Mouse (Mus musculus) cerebellum, postnatal 4 days (tissue): ENCODE measurements around the gene Fbxo27.
A peak's percentile ranks its signal among the peaks of the same experiment; 100 is the strongest.

Experiments
- DNase-seq, 2 experiments: peaks; one replicate each; pipeline ENCODE4 v3.0.0; 2022; ENCODE audit warnings: low spot score in 2 of 2, mixed read lengths in 1 of 2

The Fbxo27 gene

DNA sequence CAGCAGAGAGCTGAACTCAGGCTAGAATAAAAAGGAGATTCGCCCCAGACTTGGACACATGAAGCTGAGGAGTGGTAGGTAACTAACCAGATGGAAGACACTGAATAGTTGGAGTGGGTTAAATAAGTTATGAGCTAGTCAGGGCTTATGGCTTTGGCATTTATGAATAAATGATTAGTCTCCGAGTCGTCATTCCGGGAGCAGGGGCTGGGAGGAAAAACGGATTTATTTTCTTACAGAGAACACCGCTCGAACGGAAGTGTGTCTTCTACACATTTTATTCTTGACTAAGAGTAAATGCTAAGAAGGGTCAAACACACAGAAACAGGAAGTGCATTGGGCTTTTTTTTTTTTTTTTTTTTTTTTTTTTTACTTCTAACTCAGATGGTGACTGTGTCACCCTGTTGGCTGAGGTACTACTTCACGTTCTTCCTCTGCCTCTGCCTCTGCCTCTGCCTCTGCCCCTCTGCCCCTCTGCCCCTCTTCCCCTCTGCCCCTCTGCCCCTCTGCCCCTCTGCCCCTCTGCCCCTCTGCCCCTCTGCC lies 10.0 kb downstream of the Fbxo27 start:
- no peak for DNase-seq

DNA sequence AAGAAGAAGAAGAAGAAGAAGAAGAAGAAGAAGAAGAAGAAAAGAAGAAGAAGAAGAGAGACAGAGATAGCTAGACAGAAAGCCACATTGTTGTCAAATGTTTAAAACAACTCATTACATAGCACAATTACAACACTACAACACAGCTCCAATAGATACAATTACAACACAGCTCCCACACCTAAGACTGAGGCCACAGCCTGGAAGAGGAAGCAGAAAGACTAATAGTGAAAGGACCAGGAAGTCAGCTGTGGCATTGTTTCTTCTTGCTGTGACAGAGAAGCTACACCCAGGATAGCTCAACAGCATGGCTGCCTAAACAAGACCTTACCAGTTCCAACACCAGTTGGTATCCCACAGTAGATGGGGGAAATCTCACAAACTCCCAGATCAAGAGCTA lies 16.8 kb downstream of the Fbxo27 start:
- no peak for DNase-seq

DNA sequence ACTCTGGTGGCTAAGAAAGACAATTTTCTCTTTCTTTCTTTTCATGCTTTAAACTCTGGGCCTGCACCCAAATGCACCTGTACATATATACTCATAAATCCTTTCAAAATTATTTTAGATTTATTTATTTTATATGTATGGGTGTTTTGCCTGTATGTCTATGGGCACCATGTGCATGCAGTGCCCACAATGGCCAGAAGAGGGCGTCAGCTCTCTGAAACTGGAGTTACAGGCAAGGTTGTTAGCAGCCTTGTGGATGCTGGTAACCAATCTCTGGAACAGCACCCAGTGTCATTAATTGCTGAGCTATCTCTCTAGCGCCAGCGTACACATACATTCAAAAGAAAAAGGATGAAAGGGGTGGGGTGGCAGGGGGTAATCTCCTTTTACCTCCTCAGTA lies 18.3 kb downstream of the Fbxo27 start:
- DNase-seq = no peak

DNA sequence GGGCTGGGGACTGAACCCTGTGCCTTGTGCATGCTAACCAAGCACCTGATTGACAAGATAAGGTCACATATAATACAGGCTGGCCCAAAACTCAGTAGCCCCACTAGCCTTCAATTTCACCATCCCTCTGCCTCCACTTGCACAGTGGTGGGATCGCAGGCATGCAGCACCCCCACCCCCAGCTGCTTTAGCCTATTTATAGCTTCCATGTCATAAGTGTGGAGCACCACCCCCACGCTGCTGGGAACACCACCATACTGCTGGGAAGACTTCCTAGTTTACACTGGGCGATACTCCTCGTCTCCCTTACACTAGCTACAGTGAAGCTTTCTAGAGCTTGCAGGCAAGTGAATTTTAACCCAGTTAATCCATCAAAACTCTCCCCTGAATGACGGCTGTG lies 22.0 kb downstream of the Fbxo27 start:
- no peak for DNase-seq

- no peak for DNase-seq
Observed at GRCm38 (mm10) chr7:28715598-28715997, 22.9 kb downstream of the Fbxo27 start.

DNA sequence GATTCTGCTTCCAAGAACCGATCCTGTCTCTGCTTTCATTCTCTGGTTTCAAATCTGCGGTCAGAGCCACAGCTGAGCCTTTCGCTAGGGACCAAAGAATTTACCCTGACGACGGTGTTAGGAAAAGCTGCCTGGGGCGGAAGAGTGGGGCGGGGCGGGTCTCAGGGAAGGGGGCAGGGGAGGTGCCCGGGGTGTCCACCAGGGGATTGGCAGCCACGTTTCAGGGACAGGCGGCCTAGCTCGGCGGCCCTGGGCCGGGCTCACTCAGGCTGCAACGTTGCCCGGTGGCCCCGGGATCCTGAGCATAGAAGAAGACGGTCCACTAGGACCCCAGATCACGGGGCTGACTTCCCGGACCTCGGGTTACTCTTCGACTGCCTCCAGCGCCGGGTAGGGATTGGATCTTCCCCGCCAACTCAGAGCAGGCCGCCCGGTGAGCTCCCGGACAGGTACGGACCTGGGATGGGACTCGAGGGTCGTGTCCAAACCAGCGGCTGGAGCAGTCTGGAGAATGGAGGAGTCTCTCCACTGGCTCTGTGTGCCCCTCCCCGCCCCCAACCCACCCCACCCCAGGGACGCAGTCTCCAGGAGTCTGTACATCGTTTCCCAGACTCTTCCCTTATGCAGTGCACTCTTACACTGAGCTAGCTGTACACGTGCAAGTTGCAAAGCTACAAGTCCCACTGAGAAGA lies 24.1 kb downstream of the Fbxo27 start, which contains the start of gene Fbxo17:
Fbxo17 (plus strand) TSS at position 215 of the 692 bp plus-strand sequence.
- peak in 1 of 2 experiments; percentile 27 for DNase-seq

GRCm38 (mm10) chr7:28717726-28718125 lies 25.1 kb downstream of the Fbxo27 start:
- DNase-seq = no peak

- DNase-seq = no peak
Observed at GRCm38 (mm10) chr7:28719159-28719558, 26.5 kb downstream of the Fbxo27 start.

DNA sequence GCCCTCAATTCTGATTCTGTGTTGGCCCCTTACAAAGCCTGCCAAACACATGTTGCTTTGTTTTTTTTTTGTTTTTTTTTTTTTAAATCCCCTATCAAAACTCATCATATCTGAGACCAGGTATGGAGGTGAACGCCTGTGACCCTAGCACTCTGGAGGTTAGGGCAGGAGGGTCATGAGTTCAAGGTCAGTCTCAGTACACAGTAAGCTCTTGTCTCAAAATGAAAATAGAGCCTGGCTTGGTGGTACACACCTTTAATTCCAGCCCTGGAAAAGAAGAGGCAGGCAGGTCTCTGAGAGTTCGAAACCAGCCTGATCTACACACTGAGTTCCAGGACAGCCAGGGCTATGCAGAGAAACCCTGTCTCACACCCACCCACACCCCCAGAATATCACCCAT lies 27.0 kb downstream of the Fbxo27 start:
- no peak for DNase-seq

DNA sequence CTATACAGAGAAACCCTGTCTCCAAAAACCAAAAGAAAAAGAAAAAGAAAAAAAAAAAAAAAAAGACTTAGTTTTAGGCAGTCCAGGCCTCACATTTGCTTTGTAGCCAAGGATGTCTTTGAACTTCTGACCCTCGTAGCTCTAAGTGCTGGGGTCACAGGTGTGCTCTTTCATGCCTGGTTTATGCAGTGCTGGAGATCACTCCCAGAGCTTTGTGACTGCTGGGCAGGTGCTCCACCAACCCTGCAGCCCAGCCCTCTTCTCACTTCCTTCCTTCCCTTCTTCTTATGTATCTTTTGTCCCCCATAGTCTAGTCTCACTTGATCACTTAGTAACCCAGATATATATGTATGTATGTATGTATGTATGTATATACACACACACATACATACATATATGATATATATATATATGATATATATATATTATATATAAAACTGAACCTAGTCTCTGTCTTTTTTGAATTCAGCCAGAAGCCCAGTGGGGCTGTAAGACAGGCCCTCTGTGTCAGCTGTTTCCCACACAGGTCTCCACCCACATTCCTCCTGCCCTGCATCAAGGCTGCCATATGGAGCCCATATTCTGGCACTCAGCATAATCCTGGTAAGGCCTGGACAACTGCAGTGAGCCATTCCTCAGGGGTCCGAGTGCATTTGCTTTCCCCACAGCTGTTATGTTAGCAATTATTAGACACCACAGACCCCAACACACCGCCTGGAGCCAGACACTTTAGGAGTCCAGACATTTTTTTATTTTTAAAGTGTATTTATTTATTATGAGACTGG lies 28.3 kb downstream of the Fbxo27 start:
- DNase-seq = no peak

DNA sequence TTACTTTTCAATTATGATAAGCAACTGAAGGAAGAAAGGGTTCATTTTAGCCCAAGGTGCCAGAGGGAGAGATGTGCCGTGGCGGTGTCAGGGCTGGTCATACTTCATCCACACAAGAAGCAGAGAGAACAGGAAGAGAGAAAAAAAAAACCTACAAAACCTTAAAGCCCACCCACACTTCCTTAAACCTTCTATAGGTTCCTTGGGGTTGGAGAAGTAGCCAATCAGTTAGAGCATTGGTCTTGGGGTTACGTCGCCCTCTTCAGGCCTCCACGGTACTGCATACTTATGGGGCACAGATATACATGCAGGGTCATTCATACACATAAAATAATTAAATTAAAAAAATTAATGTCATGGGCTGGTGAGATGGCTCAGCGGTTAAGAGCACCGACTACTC lies 29.4 kb downstream of the Fbxo27 start:
- no peak for DNase-seq

- DNase-seq = no peak
Observed at GRCm38 (mm10) chr7:28724613-28725012, 32.0 kb downstream of the Fbxo27 start.

DNA sequence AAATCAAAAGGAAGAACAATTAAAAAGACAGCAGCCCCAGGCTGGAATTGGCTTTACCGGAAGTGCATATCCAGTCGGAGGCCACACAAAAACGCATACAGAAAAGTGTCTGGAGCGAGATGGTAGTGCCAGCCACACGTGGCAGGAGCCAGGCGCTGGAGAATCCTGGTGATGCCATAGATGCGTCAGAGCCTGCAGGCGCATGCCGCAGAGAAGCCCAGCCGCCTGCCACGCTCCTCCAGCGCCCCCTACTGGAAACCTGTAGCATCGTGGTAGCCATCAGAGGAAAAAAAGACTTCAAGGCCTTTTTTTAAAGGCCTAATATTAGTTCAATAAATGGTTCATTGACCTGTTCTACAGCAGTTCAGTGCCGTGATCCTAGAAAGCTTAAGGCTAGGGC lies 34.0 kb downstream of the Fbxo27 start:
- DNase-seq = peak; percentile 68 to 84

- peak in 1 of 2 experiments; percentile 39 for DNase-seq
Observed at GRCm38 (mm10) chr7:28727649-28728340, 35.1 kb downstream of the Fbxo27 start.

- DNase-seq = peak; percentile 41 to 47
Observed at GRCm38 (mm10) chr7:28732341-28733142, 39.9 kb downstream of the Fbxo27 start.

DNA sequence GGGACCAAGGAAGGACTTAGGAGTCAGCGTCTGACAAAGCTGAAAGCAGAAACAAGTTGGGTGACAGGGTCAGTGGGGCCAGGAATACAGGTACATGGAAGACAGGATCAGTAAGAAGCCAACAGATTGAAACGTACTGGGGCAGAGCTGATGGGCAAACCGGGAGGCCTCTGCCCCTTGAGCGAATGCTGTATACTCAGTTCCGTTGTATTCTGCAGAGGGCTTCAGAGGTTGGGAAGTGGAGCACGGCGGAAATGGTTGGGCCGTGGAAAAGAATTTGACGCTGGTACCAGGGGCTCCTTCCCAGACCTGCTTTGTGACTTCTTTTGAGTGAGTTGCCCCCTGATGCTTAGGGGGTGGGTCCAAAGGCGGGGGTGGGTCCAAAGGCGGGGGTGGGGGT lies 40.6 kb downstream of the Fbxo27 start:
- no peak for DNase-seq

- no peak for DNase-seq
Observed at GRCm38 (mm10) chr7:28735701-28736100, 43.1 kb downstream of the Fbxo27 start.

DNA sequence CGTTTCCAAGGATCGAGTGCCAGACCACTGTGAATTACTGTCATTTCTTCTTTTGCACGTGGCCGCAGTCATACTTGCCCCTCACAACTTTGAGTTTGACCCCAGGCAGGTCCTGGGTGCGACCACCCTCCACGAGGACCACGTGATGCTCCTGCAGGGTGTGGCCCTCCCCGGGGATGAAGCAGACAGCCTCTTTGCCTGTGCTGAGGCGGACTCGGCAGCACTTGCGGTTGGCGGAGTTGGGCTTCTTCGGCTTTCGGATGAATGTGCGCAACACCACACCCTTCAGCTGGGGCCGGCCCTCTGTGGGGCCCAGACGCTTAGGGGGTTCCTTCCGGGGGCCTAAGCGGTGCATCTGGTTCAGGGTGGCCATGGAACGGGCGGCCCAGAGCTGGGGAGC lies 47.2 kb downstream of the Fbxo27 start:
- DNase-seq = no peak

GRCm38 (mm10) chr7:28740949-28741348 lies 48.3 kb downstream of the Fbxo27 start:
- no peak for DNase-seq

DNA sequence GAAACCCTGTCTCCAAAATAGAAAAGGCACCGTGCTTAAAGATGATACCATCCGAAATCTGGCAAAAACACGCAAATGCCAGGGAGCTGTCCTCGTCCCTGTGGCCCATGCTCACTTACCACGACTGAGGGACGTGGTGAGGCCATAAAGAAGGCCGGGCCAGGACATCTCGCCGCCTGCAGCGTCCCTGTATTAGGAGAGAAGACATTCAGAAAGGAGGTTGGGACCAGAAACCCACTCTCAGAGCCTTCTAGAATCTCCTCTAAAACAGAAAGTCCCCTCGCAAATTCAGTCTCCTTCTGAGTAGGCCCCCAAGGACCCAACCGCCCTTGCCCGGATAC lies 48.7 kb downstream of the Fbxo27 start:
- DNase-seq = no peak

DNA sequence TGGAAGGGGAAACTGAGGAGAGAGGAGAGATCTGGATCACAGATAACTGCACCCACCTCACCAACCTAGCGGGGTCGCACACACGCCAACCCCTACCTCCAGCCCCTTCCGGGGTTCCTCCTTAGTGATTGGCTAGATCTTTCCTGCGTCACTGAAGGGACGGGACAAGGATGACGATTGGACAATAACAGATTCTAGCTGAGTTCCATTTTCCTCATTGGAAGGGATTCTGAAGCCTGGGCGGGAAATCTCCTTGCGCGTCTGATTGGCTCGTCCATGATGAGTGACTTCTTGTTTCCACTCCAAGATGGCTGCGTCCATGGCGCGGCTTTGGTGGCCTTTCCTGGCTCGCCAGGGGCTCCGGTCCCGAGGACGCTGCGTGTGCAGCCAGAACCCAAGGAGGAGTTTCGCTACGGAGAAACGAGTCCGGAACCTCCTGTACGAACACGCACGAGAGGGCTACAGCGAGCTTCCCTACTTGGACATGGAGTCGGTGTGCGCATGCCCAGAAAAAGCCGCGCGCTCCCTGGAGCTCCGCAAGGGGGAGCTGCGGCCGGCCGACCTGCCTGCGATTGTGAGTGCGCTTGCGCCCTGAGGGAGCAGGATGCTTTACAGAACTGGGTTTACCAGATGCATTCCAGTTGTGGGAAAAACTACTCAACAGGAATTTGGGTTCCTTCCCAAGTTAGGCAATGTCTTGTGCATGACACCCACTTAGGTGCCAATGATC lies 49.2 kb downstream of the Fbxo27 start, which contains the start of the genes Mrps12 and Sars2:
Mrps12 (minus strand) TSS at position 112 of the 730 bp plus-strand sequence.
Sars2 (plus strand) TSS at position 284 of the 730 bp plus-strand sequence.
- DNase-seq = peak; percentile 85 to 95
